Mouse (Mus musculus): Measurements from ENCODE around the gene Sclt1.

Gene Sclt1

GRCm38 (mm10) chr3:41605601-41606329, 136.5 kb downstream of the Sclt1 start:
- no peak for DNase-seq

GRCm38 (mm10) chr3:41604629-41605321, 137.5 kb downstream of the Sclt1 start:
- DNase-seq = peak; percentile 55 to 69

- DNase-seq = no peak
Observed at GRCm38 (mm10) chr3:41603470-41604019, 138.8 kb downstream of the Sclt1 start.

- no peak for DNase-seq
Observed at GRCm38 (mm10) chr3:41602933-41603332, 139.4 kb downstream of the Sclt1 start.

GRCm38 (mm10) chr3:41601226-41602020, 140.9 kb downstream of the Sclt1 start:
- DNase-seq = no peak

GRCm38 (mm10) chr3:41599806-41600589, 142.3 kb downstream of the Sclt1 start:
- DNase-seq = no peak

GRCm38 (mm10) chr3:41599226-41599625, 143.1 kb downstream of the Sclt1 start:
- no peak for DNase-seq

GRCm38 (mm10) chr3:41598412-41598811, 143.9 kb downstream of the Sclt1 start:
- no peak for DNase-seq

GRCm38 (mm10) chr3:41597036-41597435, 145.3 kb downstream of the Sclt1 start:
- no peak for DNase-seq

- no peak for DNase-seq
Observed at GRCm38 (mm10) chr3:41595010-41595409, 147.3 kb downstream of the Sclt1 start.

GRCm38 (mm10) chr3:41594097-41594879, 148.0 kb downstream of the Sclt1 start:
- DNase-seq = no peak

- DNase-seq = no peak
Observed at GRCm38 (mm10) chr3:41592805-41593204, 149.5 kb downstream of the Sclt1 start.

- no peak for DNase-seq
Observed at GRCm38 (mm10) chr3:41591651-41592170, 150.6 kb downstream of the Sclt1 start.

- no peak for DNase-seq
Observed at GRCm38 (mm10) chr3:41590695-41591559, 151.4 kb downstream of the Sclt1 start.

- no peak for DNase-seq
Observed at GRCm38 (mm10) chr3:41589988-41590387, 152.3 kb downstream of the Sclt1 start.

GRCm38 (mm10) chr3:41589246-41589914, 152.9 kb downstream of the Sclt1 start:
- no peak for DNase-seq

GRCm38 (mm10) chr3:41588495-41588894, 153.8 kb downstream of the Sclt1 start:
- DNase-seq = no peak

GRCm38 (mm10) chr3:41587588-41587987, 154.7 kb downstream of the Sclt1 start:
- DNase-seq = peak; percentile 35 to 58

GRCm38 (mm10) chr3:41586917-41587316, 155.4 kb downstream of the Sclt1 start:
- DNase-seq = no peak

GRCm38 (mm10) chr3:41586330-41586729, 156.0 kb downstream of the Sclt1 start:
- no peak for DNase-seq

Measured in thymus, adult 18-20 months (tissue).